Mouse (Mus musculus): ENCODE data around the gene Cyth4. TPM values are rescaled to one million over a fixed set of nuclear protein-coding genes. Genes with fewer than 3 reads are reported as not detected.
A peak's percentile ranks its signal among the peaks of the same experiment; 100 is the strongest.

Gene Cyth4
- total RNA-seq (2021): 1 to 10 TPM; 5.3 to 7.7 TPM

- DNase-seq: peak; percentile 46 to 58
- intact Hi-C loops (cut with DNase I): no loop called here
These were observed at the start of gene Cyth4 for GRCm38 (mm10) chr15:78596914-78597313. TSS of gene Cyth4 (plus strand) at chr15:78597047.

- intact Hi-C loops (cut with DNase I): no loop called here
- DNase-seq: peak; percentile 21 to 42
These were observed 49.2 kb upstream of the Cyth4 start for GRCm38 (mm10) chr15:78547415-78548335.

GRCm38 (mm10) chr15:78548336-78548665, 48.5 kb upstream of the Cyth4 start:
- DNase-seq: no peak
- intact Hi-C loops (cut with DNase I): no loop called here

GRCm38 (mm10) chr15:78548711-78549110, 48.1 kb upstream of the Cyth4 start:
- intact Hi-C loops (cut with DNase I): no loop called here
- DNase-seq: no peak

DNA sequence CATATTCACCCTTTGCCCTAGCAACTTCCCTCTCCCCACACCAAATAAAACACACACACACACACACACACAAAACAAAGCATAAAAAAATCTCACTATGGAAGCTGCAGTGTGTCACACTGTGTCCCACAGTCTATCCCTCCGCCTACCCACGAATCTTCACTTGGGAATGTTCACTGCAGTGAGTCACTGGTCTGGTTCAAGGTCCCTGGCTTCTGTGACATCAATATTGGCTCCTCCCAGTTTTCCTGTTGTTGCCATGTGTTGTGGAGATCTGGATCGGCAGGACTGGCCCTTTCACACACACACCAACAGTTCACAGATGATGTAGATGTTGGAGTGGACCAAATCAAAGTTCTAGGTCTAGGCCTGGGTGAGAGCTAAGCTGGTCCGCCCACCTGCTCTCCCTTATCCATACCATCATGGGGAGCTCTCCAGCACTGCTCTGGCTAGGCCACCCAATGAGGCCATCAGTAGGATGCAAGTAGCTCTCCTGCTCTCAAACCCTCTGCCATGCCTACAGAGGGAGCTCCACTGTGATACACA, 47.6 kb upstream of the Cyth4 start:
- intact Hi-C loops (cut with DNase I): no loop called here
- DNase-seq: no peak

GRCm38 (mm10) chr15:78554545-78555313, 42.1 kb upstream of the Cyth4 start:
- DNase-seq: no peak
- intact Hi-C loops (cut with DNase I): no loop called here

DNA sequence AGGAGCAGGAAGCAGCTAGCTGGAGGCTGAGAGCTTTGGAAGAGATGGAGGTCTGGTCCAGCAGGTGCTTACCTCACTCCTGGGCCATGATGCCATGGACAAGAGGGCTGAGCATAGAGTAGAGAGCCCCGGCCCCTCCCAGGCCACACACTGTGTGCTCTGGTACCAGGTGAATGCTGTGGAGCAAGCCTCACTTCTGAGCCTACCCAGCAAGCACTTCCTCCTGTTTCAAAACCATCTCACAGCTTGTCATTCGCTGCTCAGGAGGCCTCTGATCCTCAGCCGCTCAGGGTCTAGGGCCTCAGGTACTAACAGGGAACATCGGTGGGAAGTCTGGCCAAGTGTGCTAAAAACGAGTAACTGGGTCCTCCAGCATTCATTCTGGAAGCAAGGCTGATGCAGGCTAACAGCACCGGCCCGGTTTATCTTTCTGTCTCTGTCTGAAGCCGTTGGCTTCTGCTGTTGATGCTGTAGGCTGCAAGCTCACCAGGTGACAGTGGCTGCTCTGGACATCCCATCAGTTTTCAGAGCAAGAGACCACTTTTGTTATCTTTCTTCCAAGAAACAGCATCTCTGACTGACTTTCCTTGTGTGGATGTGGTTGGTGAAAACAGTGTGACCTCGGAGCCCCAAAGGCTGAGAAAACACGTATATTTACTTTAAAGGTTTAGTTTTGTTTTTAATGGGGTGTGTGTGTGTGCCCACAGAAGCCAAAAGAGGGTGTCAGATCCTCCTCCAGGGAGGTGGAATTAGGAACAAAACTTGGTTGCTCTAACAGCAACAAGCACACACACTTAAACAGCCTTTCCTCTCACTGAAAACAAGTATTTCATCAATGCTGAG, 38.9 kb upstream of the Cyth4 start:
- no peak for DNase-seq
- intact Hi-C loops (cut with DNase I): no loop called here

- no peak for DNase-seq
- intact Hi-C loops (cut with DNase I): no loop called here
These were observed 37.5 kb upstream of the Cyth4 start for GRCm38 (mm10) chr15:78559141-78559979.

DNA sequence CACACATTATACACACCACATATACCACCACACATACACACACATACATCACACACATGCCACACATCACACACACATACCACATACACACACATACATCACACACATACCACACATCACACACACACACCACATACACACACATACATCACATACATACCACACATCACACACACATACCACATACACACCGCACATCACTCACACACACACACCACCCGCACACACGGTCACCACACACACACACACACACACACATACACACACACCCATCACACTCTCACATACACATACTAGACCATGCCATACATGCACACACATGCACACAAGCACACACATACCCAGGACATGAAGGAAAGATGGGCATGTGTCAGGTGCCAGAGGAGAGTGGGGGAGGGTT, 33.5 kb upstream of the Cyth4 start:
- no peak for DNase-seq
- intact Hi-C loops (cut with DNase I): no loop called here

DNA sequence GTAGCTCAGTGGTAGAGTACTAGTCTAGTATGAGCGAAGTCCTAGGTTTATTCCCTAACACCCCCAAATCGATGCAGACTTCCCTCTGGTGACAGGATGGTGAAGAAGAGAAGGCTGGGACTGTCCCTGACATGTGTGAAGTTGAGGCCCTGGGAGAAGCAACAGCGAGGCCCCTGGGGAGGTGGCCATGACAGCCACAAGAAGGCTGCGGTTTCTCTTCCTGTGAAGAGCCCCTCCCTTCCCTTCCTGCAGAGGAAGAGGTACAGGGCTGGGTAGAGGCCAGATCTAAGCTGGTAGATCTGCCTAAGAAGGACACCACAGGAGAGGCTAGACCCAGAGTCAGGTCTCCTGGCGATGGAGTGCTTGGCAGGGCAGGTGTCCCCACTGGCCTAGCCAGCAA, 32.9 kb upstream of the Cyth4 start:
- intact Hi-C loops (cut with DNase I): no loop called here
- no peak for DNase-seq

DNA sequence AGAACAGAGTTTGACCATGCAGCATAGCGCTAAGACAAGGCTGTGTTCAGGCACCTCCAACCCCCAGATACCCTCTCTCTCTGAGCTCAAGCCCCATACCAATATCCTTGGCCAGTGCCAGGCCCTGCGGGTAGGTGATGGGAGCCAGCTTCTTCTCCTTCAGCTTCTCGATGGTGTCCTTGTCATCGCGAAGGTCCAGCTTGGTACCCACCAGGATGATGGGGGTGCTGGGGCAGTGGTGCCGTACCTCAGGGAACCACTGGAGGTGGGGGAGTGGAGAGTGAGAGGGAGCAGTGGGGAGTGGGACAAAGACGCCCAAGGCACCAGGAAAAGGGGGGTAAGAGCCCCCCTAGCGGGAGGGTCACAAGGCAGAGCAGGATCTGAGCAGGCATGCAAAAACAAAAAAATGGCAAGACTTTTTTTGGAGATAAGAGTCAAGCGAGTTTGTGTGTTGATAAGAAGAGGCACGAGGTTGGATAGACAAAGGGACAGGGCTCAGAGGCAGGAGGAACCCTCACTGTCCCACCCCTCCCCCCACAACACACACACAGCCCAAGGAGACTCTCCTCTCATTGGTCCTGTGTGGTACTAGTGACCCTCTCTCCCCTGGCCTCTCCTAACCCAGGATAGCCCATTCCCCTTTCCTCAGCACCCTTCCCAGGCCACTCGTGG, 31.9 kb upstream of the Cyth4 start:
- DNase-seq: no peak
- intact Hi-C loops (cut with DNase I): no loop called here

- intact Hi-C loops (cut with DNase I): no loop called here
- DNase-seq: no peak
These were observed 29.2 kb upstream of the Cyth4 start for GRCm38 (mm10) chr15:78567608-78568120.

DNA sequence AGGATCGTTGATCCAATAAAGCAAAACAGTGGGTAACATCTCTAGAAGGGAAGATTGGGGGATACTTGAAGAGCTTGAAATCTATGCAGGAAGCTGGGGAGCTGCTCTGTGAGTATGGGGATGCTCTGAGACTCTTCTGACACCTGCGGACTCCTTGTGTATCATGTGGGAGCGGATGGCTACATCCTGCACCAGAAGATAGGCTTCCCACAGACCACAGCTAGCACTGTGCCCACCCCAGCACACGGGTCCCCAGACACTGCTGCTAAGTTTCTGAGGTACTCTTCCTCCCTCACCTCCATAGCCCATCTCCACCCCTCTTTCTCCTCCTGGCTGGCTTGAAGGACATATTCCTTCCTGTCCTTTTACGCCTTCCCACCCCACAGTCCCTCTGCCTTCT, 26.7 kb upstream of the Cyth4 start:
- intact Hi-C loops (cut with DNase I): no loop called here

GRCm38 (mm10) chr15:78571554-78572269, 25.1 kb upstream of the Cyth4 start:
- intact Hi-C loops (cut with DNase I): no loop called here
- peak; percentile 24 to 26 for DNase-seq

More for the DNA sequence above, 26.7 kb upstream of the Cyth4 start:
- no peak for DNase-seq

GRCm38 (mm10) chr15:78572270-78572600, 24.6 kb upstream of the Cyth4 start:
- intact Hi-C loops (cut with DNase I): no loop called here
- DNase-seq: no peak

GRCm38 (mm10) chr15:78572658-78573397, 24.0 kb upstream of the Cyth4 start, which contains the start of gene Rac2:
TSS of gene Rac2 (minus strand) at chr15:78572783.
- intact Hi-C loops (cut with DNase I): no loop called here
- DNase-seq: peak; percentile 20 to 36

GRCm38 (mm10) chr15:78576284-78576810, 20.5 kb upstream of the Cyth4 start:
- DNase-seq: no peak
- intact Hi-C loops (cut with DNase I): no loop called here
